Mouse (Mus musculus) CD4-positive, CD25-positive, alpha-beta regulatory T cell, adult 4 months (primary cell): ENCODE measurements around the gene Olfr834. TPM values are rescaled to one million over a fixed set of nuclear protein-coding genes. Genes with fewer than 3 reads are reported as not detected.

Experiments
- ATAC-seq: one replicate; pipeline ENCODE4 v1.8.0; 2017
- polyA plus RNA-seq, 2 experiments: library from polyadenylated mRNA; unstranded; fragments of 100-300 nt; shearing (Covaris generic); gene quantifications; one replicate each; pipeline ENCODE4 v1.2.1; 2017

Olfr834 gene
- polyA plus RNA-seq, result not detected

GRCm38 (mm10) chr9:18987690-18988089 is at the start of gene Olfr834:
Gene Olfr834 (plus strand): TSS chr9:18987990.
- no peak for ATAC-seq

GRCm38 (mm10) chr9:18962021-18962420 is 25.8 kb upstream of the Olfr834 start:
- ATAC-seq, result no peak

GRCm38 (mm10) chr9:19032435-19032834 is 44.6 kb downstream of the Olfr834 start, which contains the start of gene Olfr835:
Gene Olfr835 (plus strand): TSS chr9:19032735.
- ATAC-seq, result no peak

Other genes with a start within 250 kb of the Olfr834 start
- gene Olfr24, start 224.0 kb upstream of the Olfr834 start, polyA plus RNA-seq, result not detected
- gene Olfr828, start 168.5 kb upstream of the Olfr834 start, polyA plus RNA-seq, result not detected
- gene Olfr829, start 133.1 kb upstream of the Olfr834 start, polyA plus RNA-seq, result not detected
- gene Olfr830, start 113.3 kb upstream of the Olfr834 start, polyA plus RNA-seq, result not detected
- not detected for gene Olfr832, start 50.9 kb upstream of the Olfr834 start, polyA plus RNA-seq
- gene Olfr835, start 44.7 kb downstream of the Olfr834 start, polyA plus RNA-seq, result not detected
- not detected for gene Olfr836, start 132.4 kb downstream of the Olfr834 start, polyA plus RNA-seq
- under 1 TPM in 1 of 2 experiments, not detected in 1; 0.22 TPM for gene Olfr837, start 148.3 kb downstream of the Olfr834 start, polyA plus RNA-seq
- gene Olfr839-ps1, start 189.3 kb downstream of the Olfr834 start, polyA plus RNA-seq, result not detected